Mouse (Mus musculus) spleen, adult 2 months (tissue): ENCODE measurements around the gene Sesn3.

Experiments
- CTCF ChIP-seq: fragments of 200-500 bp; IDR thresholded peaks from 2 replicates; pipeline ENCODE4 v1.5.1; 2011; ENCODE audit warnings: mild to moderate bottlenecking, inconsistent platforms; ENCODE audit not compliant: insufficient read depth, insufficient read length, insufficient replicate concordance; ENCODE audit errors: extremely low read depth
- POLR2A ChIP-seq: fragments of 200-500 bp; IDR thresholded peaks from 2 replicates; pipeline ENCODE4 v1.6.1; 2011; ENCODE audit warnings: low read depth, low read length, inconsistent platforms

- TF ChIP-seq POLR2A (no peak), CTCF (no peak)
These were observed 12.4 kb downstream of the Sesn3 start for GRCm38 (mm10) chr9:14287234-14287633.
